10 mouse cellular contexts compared by ENCODE assay signal in genomic region chr2:168438981-168439452, GRCm38 (mm10).
DNase-seq lines count a peak whose midpoint lies in the region; ATAC-seq and TF ChIP-seq lines count a peak whose summit lies in the region.
"Had no signal": no experiment of that assay in that cellular context is flagged by ENCODE, and none has a peak within 500 bp of the region (broad histone marks: within the 10 kb centered on the region; RNA-seq: fewer than 3 reads in every experiment).

No protein-coding gene starts in this region.

- no peak overlapping the region for H3K9ac ChIP-seq in liver, postnatal 0 days (replicated peaks)
- H3K9ac ChIP-seq in liver, embryonic 11.5 days (ENCODE audit: low read depth, low read length): no peak overlapping the region
- H3K9ac ChIP-seq in embryonic facial prominence, embryonic 14.5 days (ENCODE audit: low read depth, low read length): peak overlapping the region; percentile 25; the same call in 1 of the 2 replicates
- H3K9ac ChIP-seq in limb, embryonic 15.5 days: no peak overlapping the region
- H3K9ac ChIP-seq: lung, embryonic 15.5 days had no signal

- peak overlapping the region; percentile 72 for H3K27ac ChIP-seq in liver, postnatal 0 days (ENCODE audit: low read depth)
- H3K27ac ChIP-seq in liver, embryonic 11.5 days (ENCODE audit: low read depth, low read length): no peak overlapping the region
- peak overlapping the region; percentile 65 for H3K27ac ChIP-seq in embryonic facial prominence, embryonic 14.5 days (replicated peaks; ENCODE audit: low read depth, low read length)
- H3K27ac ChIP-seq in limb, embryonic 15.5 days: peak overlapping the region; percentile 54; the same call in 1 of the 2 replicates
- H3K27ac ChIP-seq: lung, embryonic 15.5 days had no signal

- 0 out of 2 replicates have a peak, but pooled peaks cover 2% of the 10 kb centered on the region for H3K9me3 ChIP-seq in liver, postnatal 0 days (ENCODE audit: low read length)
- H3K9me3 ChIP-seq in liver, embryonic 11.5 days (ENCODE audit: control insufficient read depth, low read length): no peaks in the 10 kb centered on the region
- 0 out of 2 replicates have a peak, but pooled peaks cover 5% of the 10 kb centered on the region for H3K9me3 ChIP-seq in embryonic facial prominence, embryonic 14.5 days (ENCODE audit: control insufficient read depth, low read length)
- no peaks in the 10 kb centered on the region for H3K9me3 ChIP-seq in limb, embryonic 15.5 days
- H3K9me3 ChIP-seq: lung, embryonic 15.5 days had no signal

- peak; percentile 74 for ATAC-seq in liver, postnatal 0 days
- ATAC-seq in liver, embryonic 11.5 days (replicated peaks; ENCODE audit: low FRiP score): no peak
- peak; percentile 41 for ATAC-seq in embryonic facial prominence, embryonic 14.5 days (ENCODE audit: low read depth)
- ATAC-seq in limb, embryonic 15.5 days (ENCODE audit: insufficient number of reproducible peaks, low FRiP score, low TSS enrichment, low read depth): no peak

- peak; percentile 62 for DNase-seq in liver, postnatal 0 days
- DNase-seq in liver, embryonic 11.5 days (ENCODE audit: low spot score): no peak
- DNase-seq in embryonic facial prominence, embryonic 14.5 days (ENCODE audit: low spot score): peak; percentile 45
- DNase-seq in thymus, postnatal 14 days: peak; percentile 79
- no peak for DNase-seq in urinary bladder, postnatal 10 days (ENCODE audit: low spot score)
- DNase-seq in cerebellum, adult 9-10 months: no peak
- DNase-seq in embryo, embryonic 10.5 days (ENCODE audit: low spot score): no peak
- DNase-seq: kidney, adult 9 months had no signal

- no peaks in the 10 kb centered on the region for H3K27me3 ChIP-seq in liver, postnatal 0 days (ENCODE audit: insufficient read depth, low read length)
- H3K27me3 ChIP-seq in liver, embryonic 11.5 days (replicated peaks; ENCODE audit: control insufficient read depth, insufficient read depth, low read length): no peaks in the 10 kb centered on the region
- no peaks in the 10 kb centered on the region for H3K27me3 ChIP-seq in embryonic facial prominence, embryonic 14.5 days (replicated peaks; ENCODE audit: control insufficient read depth, insufficient read depth, low read length)
- H3K27me3 ChIP-seq in limb, embryonic 15.5 days: no peaks in the 10 kb centered on the region
- H3K27me3 ChIP-seq: lung, embryonic 15.5 days had no signal

- 52% methylated on average over 8 of the region's 8 CpGs for WGBS in liver, postnatal 0 days (ENCODE audit: insufficient replicate concordance)
- WGBS in liver, embryonic 11.5 days: 47% methylated on average over 8 of the region's 8 CpGs
- 41% methylated on average over 5 of the region's 8 CpGs for whole genome bisulfite sequencing in embryonic facial prominence, embryonic 14.5 days
- WGBS in limb, embryonic 15.5 days: 30% methylated on average over 8 of the region's 8 CpGs

- H3K4me2 ChIP-seq in liver, postnatal 0 days (ENCODE audit: low read depth, low read length): no peak overlapping the region
- H3K4me2 ChIP-seq in liver, embryonic 11.5 days: no peak overlapping the region
- no peak overlapping the region for H3K4me2 ChIP-seq in embryonic facial prominence, embryonic 14.5 days (ENCODE audit: low read depth, low read length)
- H3K4me2 ChIP-seq in limb, embryonic 15.5 days: no peak overlapping the region
- H3K4me2 ChIP-seq: lung, embryonic 15.5 days had no signal

- TF ChIP-seq CTCF in liver, postnatal 0 days (IDR thresholded peaks at IDR 0.05; ENCODE audit: low read depth): no peak

- H3K4me1 ChIP-seq in liver, postnatal 0 days (ENCODE audit: insufficient read depth): no peaks in the 10 kb centered on the region
- no peaks in the 10 kb centered on the region for H3K4me1 ChIP-seq in liver, embryonic 11.5 days (replicated peaks; ENCODE audit: control insufficient read depth, insufficient read depth, low read length)
- H3K4me1 ChIP-seq in embryonic facial prominence, embryonic 14.5 days (ENCODE audit: control insufficient read depth, insufficient read depth, low read length): peaks cover 10% of the 10 kb centered on the region; the same call in 1 of the 2 replicates
- peaks cover 12% of the 10 kb centered on the region for H3K4me1 ChIP-seq in limb, embryonic 15.5 days
- H3K4me1 ChIP-seq: lung, embryonic 15.5 days had no signal

- TF ChIP-seq EP300 in liver, postnatal 0 days (IDR thresholded peaks at IDR 0.05; ENCODE audit: low read depth): no peak

- no peak overlapping the region for H3K4me3 ChIP-seq in liver, postnatal 0 days (ENCODE audit: low read depth, low read length)
- H3K4me3 ChIP-seq in liver, embryonic 11.5 days (ENCODE audit: low read depth, low read length): no peak overlapping the region
- H3K4me3 ChIP-seq in embryonic facial prominence, embryonic 14.5 days (ENCODE audit: low read depth, low read length): no peak overlapping the region
- no peak overlapping the region for H3K4me3 ChIP-seq in limb, embryonic 15.5 days
- H3K4me3 ChIP-seq: lung, embryonic 15.5 days had no signal

- H3K36me3 ChIP-seq in liver, postnatal 0 days (replicated peaks; ENCODE audit: insufficient read depth, low read length): no peaks in the 10 kb centered on the region
- no peaks in the 10 kb centered on the region for H3K36me3 ChIP-seq in liver, embryonic 11.5 days (ENCODE audit: control insufficient read depth, insufficient read depth, low read length)
- H3K36me3 ChIP-seq in embryonic facial prominence, embryonic 14.5 days (ENCODE audit: control insufficient read depth, insufficient read depth, low read length): no peaks in the 10 kb centered on the region
- H3K36me3 ChIP-seq in limb, embryonic 15.5 days: no peaks in the 10 kb centered on the region
- H3K36me3 ChIP-seq: lung, embryonic 15.5 days had no signal

Comparison
In these comparisons a context has a peak if more than half of its experiments do, and no peak if none do; other contexts are left out.
1. ATAC-seq: peak in liver, postnatal 0 days (single experiment) and embryonic facial prominence, embryonic 14.5 days (single experiment); none in liver, embryonic 11.5 days (single experiment) and limb, embryonic 15.5 days (single experiment).
2. DNase-seq: peak in liver, postnatal 0 days (single experiment), embryonic facial prominence, embryonic 14.5 days (single experiment) and thymus, postnatal 14 days (single experiment); none in liver, embryonic 11.5 days (single experiment), urinary bladder, postnatal 10 days (single experiment), cerebellum, adult 9-10 months (single experiment) and embryo, embryonic 10.5 days (single experiment).